Comparison of ENCODE assay signal across 14 mouse cellular contexts in genomic region chr4:124790013-124790412, GRCm38 (mm10).
"Had no signal": no experiment of that assay in that cellular context is flagged by ENCODE, and none has a peak within 500 bp of the region (broad histone marks: within the 10 kb centered on the region; RNA-seq: fewer than 3 reads in every experiment).

No protein-coding gene starts in this region.

- DNase-seq: layer of hippocampus, adult 9-11 months; layer of hippocampus, postnatal 36 days; lung, adult 2 months; lung, postnatal 4 days; midbrain, embryonic 14.5 days; thymus, postnatal 4 days had no signal

- H3K27me3 ChIP-seq: stomach, embryonic 15.5 days had no signal

- H3K4me2 ChIP-seq: stomach, embryonic 15.5 days had no signal

- ATAC-seq: hindbrain, embryonic 16.5 days; inflammation-experienced regulatory T-cells, adult 6 months; lung, postnatal 0 days had no signal

- H3K9ac ChIP-seq: liver, embryonic 14.5 days; stomach, embryonic 15.5 days had no signal

- H3K9me3 ChIP-seq: hindbrain, embryonic 10.5 days; midbrain, embryonic 10.5 days; stomach, embryonic 15.5 days had no signal

- H3K27ac ChIP-seq: hindbrain, embryonic 10.5 days; kidney, postnatal 0 days; liver, embryonic 14.5 days; midbrain, embryonic 10.5 days; stomach, embryonic 15.5 days had no signal

- H3K4me3 ChIP-seq: hindbrain, embryonic 10.5 days; midbrain, embryonic 10.5 days; stomach, embryonic 15.5 days had no signal

- H3K4me1 ChIP-seq: hindbrain, embryonic 10.5 days; midbrain, embryonic 10.5 days; stomach, embryonic 15.5 days had no signal
